Mouse (Mus musculus) cerebellum, adult 9-11 months (tissue): ENCODE results near the gene Midn.

ENCODE experiments used
- DNase-seq: peaks from one replicate; pipeline ENCODE4 v3.0.0; 2022

The Midn gene

GRCm38 (mm10) chr10:80147719-80148601 lies at the start of gene Midn:
TSS of gene Midn (plus strand) at chr10:80148272.
- peak; percentile 86 for DNase-seq

- DNase-seq, result no peak
These were observed 49.4 kb upstream of the Midn start for GRCm38 (mm10) chr10:80098630-80099029.

GRCm38 (mm10) chr10:80100982-80101381 lies 47.1 kb upstream of the Midn start:
- no peak for DNase-seq

- peak; percentile 86 for DNase-seq
These were observed 45.7 kb upstream of the Midn start for GRCm38 (mm10) chr10:80102216-80102915.

GRCm38 (mm10) chr10:80103032-80103431 lies 45.0 kb upstream of the Midn start:
- DNase-seq, result no peak

GRCm38 (mm10) chr10:80104181-80104580 lies 43.9 kb upstream of the Midn start:
- DNase-seq, result no peak

- no peak for DNase-seq
These were observed 42.6 kb upstream of the Midn start, which contains the start of gene Sbno2 for GRCm38 (mm10) chr10:80105460-80105859. TSS of gene Sbno2 (minus strand) at chr10:80105571.

- DNase-seq, result no peak
These were observed 42.1 kb upstream of the Midn start for GRCm38 (mm10) chr10:80105926-80106325.

- no peak for DNase-seq
These were observed 40.4 kb upstream of the Midn start for GRCm38 (mm10) chr10:80107678-80108077.

- peak; percentile 90 for DNase-seq
These were observed 33.5 kb upstream of the Midn start for GRCm38 (mm10) chr10:80114341-80115284.

GRCm38 (mm10) chr10:80115290-80115943 lies 32.7 kb upstream of the Midn start, which contains the start of gene Stk11:
TSS of gene Stk11 (plus strand) at chr10:80115803.
- DNase-seq, result peak; percentile 100

GRCm38 (mm10) chr10:80115944-80116335 lies 32.1 kb upstream of the Midn start:
- no peak for DNase-seq

- peak; percentile 70 for DNase-seq
These were observed 31.5 kb upstream of the Midn start for GRCm38 (mm10) chr10:80116563-80116926.

GRCm38 (mm10) chr10:80116927-80117691 lies 31.0 kb upstream of the Midn start:
- peak; percentile 77 for DNase-seq

GRCm38 (mm10) chr10:80117736-80118135 lies 30.3 kb upstream of the Midn start:
- no peak for DNase-seq

- peak; percentile 69 for DNase-seq
These were observed 29.5 kb upstream of the Midn start for GRCm38 (mm10) chr10:80118552-80118951.

- DNase-seq, result peak; percentile 49
These were observed 27.9 kb upstream of the Midn start for GRCm38 (mm10) chr10:80120146-80120545.

- no peak for DNase-seq
These were observed 26.4 kb upstream of the Midn start for GRCm38 (mm10) chr10:80121639-80122038.

- no peak for DNase-seq
These were observed 24.0 kb upstream of the Midn start for GRCm38 (mm10) chr10:80123932-80124562.

- DNase-seq, result peak; percentile 48
These were observed 20.2 kb upstream of the Midn start for GRCm38 (mm10) chr10:80127920-80128319.

- DNase-seq, result peak; percentile 88
These were observed 18.2 kb upstream of the Midn start for GRCm38 (mm10) chr10:80129846-80130245.
